Mouse (Mus musculus) 416B (cell line): ENCODE measurements around the gene 4921504E06Rik.

Experiments used
- DNase-seq: peaks from one replicate; pipeline ENCODE4 v3.0.0; 2011; ENCODE audit warnings: low read depth

Gene 4921504E06Rik

DNA sequence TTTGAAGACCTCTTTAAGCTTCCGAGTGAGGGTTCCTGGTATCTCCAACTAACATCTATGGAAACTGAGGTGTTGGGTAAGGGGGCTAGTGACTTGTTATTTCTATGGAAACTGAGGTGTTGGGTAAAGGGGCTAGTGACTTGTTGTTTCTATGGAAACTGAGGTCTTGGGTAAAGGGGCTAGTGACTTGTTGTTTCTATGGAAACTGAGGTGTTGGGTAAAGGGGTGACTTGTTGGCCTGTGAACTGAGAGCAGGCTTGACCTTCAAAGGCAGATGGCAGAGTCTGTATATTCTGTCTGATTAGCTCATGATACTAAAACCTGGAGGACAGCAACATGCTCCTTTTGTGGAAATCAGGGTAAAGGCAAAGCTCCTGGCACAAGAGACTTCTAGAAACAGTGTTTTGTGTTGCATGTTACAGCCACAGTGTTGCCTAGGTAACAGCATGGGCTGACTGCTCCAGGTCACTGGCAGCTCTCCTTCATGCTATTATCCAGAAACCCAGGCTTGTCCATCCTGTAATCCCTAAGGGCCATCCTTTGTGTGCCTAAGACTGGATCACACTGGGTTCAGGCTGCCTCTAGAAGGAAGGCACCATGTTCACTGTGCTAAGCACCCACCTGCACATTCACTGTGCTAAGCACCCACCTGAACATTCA is 133.9 kb downstream of the 4921504E06Rik start:
- DNase-seq, result no peak

- no peak for DNase-seq
These were observed 137.6 kb downstream of the 4921504E06Rik start for GRCm38 (mm10) chr2:19416066-19416465.

DNA sequence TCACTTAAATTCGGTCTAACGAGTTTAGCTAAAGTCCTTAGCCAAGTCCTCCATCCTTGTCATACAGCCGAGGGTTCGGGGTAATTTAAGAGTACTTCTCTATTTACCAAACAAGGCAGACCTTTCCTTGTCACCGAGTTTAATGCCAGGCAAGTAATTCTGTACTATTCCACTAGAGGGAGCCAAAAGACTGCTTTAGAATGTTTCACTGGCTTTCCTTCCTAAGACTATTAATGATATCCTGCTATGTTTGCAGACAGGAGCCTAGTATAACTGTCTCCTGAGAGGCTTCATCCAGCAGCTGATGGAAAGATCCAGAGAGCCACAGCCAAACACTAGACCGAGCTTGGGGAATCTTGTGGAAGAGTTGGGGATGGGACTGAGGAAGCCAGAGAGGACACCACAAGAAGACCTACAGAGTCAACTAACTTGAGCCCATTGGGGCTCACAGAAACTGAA is 138.6 kb downstream of the 4921504E06Rik start:
- peak; percentile 87 for DNase-seq

DNA sequence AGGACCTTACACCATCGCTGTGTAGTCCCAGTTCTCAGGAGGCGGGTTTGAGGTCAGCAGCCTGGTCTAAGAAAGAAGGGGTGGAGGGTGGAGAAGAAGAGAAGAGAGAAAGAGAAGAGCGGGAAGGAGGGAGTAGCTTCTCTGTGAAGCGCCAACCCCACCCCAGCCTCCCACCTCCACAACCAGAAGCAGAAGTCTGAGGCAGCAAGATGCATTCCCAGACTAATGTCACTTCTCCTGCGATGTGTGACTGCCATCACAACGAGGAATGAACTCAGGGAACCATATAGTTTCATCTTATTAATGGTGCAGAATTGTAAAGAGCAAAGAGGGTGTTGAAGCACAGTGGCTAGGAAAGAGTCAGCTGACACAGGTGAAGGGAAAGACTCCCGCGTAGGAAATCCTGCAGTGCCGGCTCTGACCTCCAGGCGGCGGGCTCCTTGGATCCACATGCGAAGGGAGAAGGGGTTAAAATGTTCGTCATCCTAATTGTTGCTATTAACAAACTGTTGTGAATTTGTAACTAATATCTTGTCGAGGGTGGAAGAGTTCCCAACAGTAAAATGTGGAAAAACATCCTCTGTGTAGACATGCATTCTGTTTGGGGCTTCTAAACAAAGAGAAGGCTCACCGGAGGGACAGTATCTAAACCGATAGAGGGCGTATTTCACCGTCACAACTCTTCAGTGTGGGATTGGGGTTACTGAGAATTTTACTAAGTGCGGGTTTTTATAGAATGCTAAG is 139.3 kb downstream of the 4921504E06Rik start:
- peak; percentile 61 for DNase-seq
